Mouse (Mus musculus) retina, embryonic 14.5 days (tissue): ENCODE results near the gene Sin3a.

Source experiments
- DNase-seq: peaks from one replicate; pipeline ENCODE4 v3.0.0-alpha.2; 2015; ENCODE audit warnings: low spot score

Gene Sin3a

DNA sequence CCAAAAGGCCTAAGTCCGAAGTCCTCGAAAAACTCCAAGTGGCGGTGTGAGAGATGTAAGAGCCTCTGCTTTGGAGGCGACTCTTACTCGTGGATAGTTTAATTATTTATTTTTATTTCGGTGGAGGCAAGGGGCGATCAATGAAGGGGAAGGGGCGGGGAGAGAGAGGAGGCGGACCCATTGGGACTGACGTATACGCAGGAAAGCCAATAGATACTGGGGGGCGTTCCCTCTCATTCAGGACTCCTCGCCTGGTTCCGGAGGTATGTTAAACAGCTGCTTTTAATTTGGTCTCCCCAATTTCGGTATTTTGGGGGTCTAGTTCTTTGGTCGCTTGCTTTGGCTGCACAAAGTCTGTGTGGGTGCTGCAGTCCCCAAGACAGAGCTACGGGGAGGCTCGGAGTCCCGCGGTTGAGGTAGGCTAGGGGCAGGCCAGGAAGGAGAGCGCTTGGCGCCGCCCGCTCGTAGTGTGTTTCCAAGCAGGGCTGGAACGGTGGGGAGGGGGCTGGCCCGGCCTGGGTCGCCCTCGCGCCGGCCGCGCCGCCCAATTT is at the start of gene Sin3a:
TSS of gene Sin3a (plus strand) at position 240 of the 551 bp plus-strand sequence.
- peak; percentile 84 for DNase-seq

DNA sequence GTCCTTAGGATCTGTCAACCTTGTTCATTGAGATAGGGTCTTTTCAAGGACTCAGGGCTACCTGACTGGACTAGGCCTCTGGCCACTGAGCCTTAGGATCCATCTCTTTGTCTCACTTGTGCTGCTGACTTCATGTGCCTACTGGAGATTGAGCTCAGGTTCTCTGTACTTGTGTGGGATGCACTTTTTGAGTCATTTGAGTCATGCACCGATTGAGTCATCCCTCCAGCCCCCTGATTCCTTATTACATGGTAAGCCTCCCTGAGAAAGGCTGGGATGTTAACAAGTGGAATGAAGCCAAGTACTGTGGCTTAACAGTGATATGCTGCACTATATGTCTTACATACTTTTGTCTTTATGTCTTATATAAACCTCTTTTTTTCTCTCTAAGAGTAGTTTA is 40.1 kb upstream of the Sin3a start:
- DNase-seq = no peak

DNA sequence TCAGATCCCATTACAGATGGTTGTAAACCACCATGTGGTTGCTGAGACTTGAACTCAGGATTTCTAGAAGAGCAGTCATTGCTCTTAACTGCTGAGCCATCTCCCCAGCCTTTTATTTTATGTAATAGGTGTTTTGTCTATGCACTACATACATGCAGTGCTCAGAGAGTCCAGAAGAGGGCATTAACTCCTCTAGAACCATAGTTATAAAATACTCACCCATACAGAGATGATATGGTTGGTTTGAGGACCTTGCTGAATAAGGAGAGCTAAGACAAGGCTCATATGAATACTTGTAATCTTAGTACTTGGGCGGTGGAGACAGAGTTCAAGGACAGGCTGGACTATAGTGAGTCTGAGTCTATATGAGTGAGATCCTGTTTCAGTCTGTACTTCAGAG is 15.6 kb upstream of the Sin3a start:
- peak; percentile 71 for DNase-seq

DNA sequence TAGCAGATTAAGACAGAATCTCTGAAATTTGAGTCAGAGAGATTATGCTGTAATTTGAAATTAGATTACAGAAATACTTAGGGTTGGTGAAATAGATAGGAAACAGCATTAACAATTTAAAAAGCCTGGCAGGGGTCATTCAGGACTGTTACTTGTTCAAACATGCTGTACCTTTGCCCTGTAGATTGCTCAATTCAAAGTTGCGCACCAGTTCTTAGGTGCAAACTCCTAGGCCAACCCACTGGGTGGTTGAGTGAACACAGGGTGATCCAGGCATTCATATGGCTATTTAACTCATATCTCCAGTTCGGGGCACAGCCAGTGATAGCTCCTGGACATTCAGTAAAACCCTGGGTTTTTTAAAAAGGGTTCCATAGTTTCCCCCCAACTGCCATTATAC is 7.7 kb upstream of the Sin3a start:
- DNase-seq = no peak

DNA sequence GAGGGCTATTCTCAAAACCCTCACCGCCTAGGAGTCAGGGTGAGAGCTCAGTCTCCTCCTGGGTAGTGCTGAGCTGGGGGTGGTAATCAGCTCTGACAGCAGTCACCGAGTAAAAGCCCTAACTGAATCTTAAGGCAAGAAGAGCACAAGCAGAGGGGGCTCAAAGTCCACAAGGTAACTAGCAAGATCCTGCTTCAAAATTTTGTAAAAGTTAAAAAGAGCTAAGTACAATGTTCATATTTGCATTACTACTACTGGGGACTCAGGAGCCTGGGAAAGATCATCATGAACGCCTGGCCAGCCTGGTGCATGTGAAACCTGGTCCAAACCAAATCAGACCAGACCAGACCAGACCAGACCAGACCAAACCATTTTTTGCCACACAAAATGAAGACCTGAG is 3.6 kb upstream of the Sin3a start:
- DNase-seq = no peak

DNA sequence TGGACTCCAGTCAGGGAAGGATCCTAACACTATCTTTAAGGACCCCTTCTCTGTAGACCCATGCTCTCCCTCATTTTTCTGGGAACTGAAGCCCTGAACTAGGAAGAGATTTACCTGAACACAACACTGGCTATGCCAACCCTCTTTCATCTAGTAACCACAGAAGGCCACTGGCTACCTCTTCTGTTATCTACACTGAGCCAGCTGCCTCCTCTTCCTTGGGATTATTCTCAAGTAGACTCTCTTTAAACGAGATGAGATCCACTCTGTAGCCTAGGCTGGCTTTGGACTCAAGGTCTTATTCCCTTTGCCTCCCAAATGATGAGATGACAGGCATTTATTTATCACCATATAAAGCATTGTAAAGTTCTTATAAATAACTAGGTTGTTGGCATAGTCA is 1.6 kb upstream of the Sin3a start:
- no peak for DNase-seq

DNA sequence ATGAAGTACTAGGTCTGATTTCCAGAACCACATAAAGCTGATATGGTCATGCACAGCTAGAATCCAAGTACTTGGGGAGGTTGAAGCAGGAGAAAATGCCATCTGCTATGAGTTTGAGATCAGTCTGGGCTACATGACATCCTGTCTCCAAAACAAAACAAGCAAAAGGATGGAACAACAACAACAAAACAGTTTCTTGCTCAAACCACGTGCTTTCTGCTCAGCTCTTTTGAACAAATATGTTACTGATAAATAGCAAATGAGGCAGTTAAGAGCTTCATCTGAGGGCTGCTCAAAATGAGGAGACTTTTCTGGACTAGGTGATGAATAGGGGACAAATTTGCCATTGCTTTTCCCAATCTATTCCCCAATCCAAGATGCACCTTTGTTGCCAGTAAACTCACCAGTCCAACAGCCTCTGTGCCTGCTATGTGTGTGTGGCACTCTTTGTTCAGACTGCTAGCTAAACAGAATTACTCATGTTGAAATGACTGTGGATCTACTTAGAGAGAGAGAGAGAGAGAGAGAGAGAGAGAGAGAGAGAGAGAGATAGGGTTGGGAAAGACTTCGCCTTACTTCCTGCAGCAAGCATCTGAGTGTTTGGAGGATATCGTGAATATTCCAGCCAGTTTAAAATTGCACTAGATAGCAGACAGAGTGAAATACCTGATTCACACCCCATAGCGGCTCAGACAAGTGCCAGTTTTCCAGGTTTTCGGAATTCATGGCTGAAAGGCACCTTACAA is 867 bp upstream of the Sin3a start:
- DNase-seq = no peak

DNA sequence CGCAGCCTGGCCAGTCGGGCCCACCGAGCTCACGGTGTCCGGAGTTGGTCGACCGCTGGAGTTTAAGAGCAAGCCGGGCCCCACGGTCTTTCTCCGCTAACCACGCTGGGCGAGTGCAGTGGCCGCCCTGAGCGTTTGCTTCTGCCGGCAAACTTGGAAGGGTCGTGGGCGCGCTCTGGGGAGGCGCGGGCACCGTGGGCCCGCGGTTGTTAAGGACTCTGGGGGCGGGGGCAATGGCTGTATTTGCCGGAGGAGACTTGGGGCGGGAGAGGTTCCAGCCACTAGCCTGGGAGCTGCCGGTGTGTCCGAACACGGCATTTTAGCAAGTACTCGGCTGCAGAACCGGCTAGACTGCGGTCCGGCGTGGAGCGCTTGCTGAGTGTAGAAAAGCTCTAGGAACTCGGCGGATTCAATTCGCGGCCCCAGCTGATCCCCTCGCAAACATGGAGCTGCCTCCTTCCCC is 717 bp downstream of the Sin3a start:
- DNase-seq = no peak

DNA sequence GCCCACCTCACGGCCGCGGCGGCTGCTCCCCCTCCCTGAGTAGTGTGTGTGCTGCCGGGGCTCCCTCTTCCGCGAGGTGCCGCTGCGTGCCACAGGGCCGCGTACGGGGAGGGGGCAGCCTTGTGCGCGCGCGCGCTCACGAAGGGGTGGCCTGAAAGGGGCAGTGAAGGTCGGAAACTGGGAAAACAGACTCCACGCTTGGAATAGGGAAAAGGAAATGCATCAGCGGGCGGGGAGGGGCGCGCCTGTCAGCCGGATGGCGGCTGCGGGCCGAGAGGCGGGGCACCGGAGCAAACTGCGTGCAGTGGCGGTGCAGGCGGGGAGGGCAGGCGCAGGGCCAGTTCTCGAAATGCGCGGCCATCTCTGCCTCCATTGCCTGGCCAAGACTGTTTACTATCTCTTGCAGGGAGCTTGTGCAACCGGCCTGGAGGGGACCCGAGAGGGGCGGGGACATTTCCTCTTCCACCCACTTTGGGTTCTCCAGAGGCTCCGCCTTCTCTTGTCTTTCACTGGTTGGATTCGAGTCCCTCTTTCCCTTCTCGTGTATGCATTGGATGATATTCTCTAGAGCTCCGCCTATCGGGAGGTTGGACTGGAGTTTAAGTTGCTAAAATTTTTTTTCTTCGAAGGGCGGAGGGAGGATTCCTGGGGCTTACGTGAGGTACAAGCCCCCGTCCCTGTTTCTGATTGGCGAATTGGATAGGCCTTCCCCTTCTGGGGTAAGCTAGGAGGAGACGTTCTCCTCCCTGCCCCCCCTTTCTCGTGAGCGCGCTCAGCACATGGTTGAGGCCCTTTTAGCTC is 1.3 kb downstream of the Sin3a start:
- DNase-seq = peak; percentile 100

DNA sequence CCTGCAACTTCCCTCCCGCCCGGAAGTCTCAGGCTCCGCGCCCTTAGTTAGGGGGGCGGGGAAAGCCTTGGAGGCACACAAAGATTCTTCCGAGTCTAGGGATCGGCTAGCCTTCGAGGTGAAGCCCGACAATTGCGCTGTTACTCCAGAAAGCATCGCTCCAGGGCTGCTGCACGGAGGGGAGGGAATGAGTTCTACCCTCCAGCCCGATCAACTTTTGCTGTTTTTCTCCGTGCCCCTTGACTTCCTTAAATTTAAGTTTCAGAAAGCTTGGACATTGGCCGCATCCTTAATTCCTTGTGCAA is 1.9 kb downstream of the Sin3a start:
- no peak for DNase-seq

DNA sequence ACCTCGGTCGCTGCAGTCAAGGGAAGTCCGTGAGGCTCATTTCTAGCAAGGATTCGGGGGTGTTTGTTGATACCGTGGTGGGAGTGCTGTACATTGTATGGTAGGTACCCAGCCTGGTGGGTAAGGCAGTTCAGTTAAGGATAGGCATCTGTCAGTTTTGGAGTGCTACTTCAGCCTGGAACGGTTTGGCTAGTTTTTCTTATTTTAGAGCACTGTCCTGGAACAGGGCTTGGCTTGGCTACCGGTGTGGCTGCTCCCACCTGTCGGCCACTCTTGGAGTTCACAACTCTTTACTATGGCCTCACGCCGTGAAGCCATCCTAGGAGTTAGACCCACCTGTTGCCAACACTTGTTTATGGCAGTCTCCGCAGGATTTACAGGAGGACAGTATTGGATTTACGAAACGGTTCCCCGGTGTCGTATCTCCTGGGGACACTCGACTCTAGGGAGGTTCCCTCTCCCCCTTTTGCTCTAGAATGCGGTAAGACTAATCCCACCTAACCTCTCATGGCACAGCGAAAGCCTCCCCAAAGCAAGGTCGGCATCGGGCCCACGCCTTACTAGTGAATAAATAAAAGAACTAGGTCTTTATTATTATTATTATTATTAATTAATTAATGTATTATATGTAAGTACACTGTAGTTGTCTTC is 2.5 kb downstream of the Sin3a start:
- DNase-seq = peak; percentile 49

DNA sequence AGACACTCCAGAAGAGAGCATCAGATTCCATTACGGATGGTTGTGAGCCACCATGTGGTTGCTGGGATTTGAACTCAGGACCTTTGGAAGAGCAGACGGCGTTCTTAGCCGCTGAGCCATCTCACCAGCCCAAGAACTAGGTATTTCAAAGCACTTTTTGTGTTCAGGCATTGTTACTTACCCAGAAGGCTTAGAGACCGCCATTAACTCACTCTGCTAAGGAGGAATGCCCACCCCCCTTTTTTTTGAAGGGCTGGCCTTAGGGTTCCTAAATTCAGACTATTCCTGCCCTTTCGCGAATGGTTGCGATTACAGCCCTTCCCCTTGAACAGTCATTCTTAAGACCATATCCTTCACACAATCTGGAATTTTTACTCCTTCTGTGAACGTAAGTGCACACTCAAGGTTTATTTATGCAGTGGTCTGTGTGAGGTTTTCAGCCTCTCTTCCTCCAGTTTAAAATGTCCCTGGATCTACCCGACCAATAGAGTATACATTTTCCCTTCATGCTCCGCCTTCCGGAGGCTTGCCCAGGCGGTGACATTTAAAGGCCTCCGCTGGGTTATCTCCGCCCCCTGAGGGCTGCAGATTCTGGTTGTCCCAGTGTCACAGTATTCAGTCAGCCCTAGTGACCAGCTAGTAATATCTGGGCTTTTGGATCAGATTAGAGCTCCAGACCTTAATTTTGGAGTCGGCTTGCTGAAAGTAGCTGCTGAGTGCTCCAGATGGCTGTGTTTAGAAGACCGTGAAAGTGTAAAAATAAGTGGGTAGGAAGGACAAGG is 3.2 kb downstream of the Sin3a start:
- peak; percentile 74 for DNase-seq

DNA sequence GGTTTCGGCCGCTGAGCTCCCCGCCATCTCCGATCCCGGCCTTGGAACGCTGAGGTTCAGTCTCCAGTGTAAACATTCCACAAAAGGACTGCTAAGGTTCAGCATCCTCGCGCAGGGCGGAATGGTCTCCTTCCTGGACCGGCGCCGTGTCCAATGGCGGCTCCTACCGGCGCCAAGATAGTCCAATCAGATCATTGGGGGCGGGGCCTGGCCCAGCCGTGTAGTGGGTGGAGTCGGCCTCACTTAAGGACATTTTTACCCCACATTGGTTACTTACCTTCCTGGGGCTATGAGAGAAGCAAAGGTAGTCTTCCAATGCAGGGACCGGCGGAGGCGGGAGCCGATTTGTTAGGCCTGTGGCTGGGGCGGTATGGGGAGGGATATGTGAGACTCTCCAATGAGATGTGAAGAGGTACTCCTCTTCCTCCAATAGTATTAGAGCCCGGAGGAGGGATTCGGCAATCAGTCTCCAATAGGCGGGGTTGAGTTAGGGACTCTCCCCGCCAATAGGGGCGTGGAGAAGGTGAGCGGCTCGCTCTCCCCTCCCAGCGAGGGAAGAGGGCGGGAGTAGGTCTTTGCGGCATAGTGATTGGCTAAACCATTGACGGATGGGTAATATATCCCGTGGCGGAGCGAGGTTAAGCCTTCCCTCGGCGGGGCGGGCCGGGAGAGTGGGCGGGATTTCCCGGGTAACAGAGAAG is 4.0 kb downstream of the Sin3a start:
- DNase-seq = peak; percentile 99

DNA sequence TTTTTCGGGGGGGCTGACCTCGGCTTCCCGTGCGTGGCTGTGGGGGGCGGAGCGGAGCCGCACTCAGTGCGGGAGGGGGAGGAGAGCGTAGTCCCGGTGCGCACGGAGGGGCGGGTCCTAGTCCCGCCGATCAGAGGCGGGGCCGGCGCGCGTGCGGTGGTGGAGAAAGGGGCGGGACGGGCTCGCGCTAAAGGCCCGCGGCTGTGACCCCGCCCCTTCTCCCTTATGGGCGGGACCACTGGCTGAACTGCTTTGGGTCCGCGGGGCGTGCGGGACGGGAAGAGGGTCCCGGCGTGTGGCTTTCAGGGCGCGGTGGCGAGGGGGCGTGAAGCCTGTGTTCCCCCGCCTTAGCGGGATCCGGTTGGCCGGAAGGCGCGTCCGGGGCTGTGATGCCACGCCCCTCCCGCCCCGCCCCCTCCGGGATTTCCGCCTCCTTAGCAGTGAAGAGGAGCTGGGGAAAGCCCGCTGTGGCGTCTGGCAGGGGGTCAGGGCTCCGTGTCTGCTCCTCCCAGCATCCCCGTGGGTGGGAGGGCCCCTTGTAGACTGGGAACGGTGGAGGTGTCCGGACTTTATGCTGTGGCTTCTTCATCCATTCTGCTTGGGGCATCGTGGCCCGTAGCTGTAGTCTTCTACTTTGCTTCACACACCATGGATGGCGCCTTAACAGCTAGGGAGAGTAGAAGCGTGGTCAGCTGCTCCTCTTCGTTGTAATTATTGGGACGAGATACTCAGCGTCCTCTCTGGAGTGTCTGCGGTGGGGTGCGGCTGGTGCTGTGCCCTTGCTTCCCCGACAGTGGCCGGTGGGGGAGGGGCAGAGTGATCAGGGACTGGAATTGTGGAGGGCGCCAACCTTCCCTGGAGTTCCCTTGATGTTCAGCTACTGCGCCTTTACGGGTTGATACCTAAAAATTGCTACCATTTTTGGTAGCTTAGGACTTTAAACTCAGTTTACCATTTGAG is 5.1 kb downstream of the Sin3a start:
- DNase-seq = peak; percentile 93

DNA sequence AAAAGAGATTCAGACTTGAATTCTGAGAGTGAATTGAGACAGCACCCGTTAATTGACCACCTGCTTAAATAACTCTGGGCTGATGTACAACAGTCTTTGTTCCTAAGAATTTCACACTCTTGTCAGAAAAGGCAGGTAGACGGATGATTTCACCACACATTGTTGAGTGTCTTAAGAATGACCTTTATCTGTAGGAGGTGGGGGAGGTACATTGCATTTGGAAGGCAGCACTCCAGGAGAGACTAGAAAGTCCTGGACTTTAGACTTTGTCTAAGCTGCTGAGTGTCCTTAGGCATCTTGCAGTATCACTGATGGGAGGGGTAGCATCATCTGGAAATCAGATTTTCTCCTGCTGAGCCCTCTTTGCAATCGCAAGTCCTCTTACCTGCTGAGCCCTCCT is 10.4 kb downstream of the Sin3a start:
- DNase-seq = no peak

DNA sequence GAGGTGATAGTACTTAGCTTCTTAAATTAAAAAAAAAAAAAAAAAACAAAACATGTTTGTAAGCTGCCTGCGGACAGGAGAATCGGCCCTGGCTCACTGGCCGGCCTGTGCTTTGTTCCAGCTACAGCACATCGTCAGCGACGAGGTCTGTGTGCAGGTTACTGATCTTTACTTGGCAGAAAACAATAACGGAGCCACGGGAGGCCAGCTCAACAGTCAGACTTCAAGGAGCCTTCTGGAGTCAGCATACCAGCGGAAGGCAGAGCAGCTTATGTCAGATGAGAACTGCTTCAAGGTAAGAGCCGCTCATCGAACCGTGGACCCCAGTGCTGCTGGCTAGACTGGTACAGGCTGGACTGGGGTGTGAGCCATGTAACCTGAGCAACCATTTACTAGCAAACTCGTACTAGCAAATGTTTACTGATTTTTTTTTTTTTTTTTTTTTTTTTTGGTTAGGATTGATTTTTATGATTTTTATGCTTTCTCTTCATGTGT is 45.5 kb downstream of the Sin3a start:
- no peak for DNase-seq

DNA sequence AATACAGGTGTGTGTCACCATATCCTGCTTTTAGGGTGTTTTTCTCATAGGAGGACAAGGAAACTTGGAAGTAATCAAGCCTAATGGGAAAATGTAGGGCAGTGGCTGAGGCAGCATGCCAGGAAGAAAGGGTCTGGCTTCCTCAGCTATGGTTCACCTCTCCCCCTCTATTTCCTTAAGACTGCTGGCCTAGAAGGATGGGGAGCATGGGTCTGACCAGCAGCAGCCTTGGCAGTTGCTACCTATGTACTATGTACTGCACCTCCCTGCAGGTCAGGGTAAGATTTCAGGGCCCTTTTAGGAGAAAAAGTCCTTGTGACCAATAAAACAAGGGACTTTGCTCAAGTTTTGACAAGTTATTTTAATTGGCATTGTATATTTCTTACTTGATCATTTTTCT is 57.8 kb downstream of the Sin3a start:
- DNase-seq = no peak

DNA sequence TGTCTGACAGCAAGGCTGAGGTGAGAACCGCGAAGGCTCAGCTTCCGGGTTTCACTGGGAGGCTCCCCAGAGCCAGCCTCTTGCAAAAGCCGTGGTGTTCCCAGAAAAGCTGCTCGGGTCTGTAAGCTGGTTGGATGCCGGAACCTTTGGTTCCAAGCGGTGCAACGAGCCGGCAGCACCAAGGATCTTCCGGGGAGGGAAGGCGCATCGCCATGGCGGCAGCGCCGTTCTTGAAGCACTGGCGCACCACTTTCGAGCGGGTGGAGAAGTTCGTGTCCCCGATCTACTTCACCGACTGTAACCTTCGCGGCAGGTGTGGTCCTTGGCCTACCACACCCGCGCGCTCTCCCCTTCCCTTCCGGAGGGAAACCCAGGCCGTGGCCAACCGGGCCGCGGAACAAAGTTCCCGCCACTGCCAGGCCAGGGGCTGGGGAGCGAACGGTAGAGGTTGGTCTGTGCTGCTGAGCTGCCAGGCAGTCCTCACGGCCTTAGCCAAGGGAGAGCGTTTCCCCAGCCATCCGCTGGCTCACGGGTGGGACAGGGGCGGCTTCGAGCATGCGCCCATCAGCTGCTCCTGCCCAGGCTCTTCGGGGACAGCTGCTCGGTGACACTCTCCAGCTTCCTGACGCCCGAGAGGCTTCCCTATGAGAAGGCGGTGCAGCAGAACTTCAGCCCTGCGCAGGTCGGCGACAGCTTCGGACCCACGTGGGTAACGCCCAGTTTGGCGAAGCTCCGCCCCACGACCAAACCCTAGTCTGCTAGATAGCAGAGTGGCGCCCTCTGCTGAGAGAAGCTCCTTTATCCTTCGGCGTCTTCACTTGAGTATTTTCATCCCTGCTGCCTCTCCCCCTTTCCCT is 59.0 kb downstream of the Sin3a start, which contains the start of gene Man2c1:
TSS of gene Man2c1 (plus strand) at position 114 of the 857 bp plus-strand sequence.
- peak; percentile 98 for DNase-seq

DNA sequence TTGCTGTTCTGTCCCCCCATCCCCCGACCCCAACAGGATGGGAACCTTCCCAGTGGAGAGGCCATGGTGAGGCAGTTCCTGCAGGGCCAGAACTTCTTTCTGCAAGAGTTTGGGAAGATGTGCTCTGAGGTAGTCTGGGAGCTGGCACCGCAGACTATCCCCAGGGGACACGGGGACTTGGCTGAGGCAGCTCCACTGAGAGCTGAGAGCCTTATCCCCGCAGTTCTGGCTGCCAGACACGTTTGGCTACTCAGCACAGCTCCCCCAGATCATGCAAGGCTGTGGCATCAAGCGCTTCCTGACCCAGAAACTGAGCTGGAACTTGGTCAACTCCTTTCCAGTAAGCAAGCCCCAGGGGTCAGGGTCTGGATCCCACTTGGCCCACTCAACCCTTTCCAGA is 65.4 kb downstream of the Sin3a start:
- DNase-seq = no peak
